Mouse (Mus musculus): Measurements from ENCODE around the gene Cd19.

Gene Cd19

GRCm38 (mm10) chr7:126376903-126377277 is 37.8 kb downstream of the Cd19 start:
- no peak for DNase-seq

GRCm38 (mm10) chr7:126375012-126375411 is 39.7 kb downstream of the Cd19 start:
- DNase-seq = no peak

GRCm38 (mm10) chr7:126374526-126374925 is 40.2 kb downstream of the Cd19 start:
- no peak for DNase-seq

GRCm38 (mm10) chr7:126373007-126373406 is 41.7 kb downstream of the Cd19 start:
- DNase-seq = no peak

- DNase-seq = no peak
Observed at GRCm38 (mm10) chr7:126369393-126369792, 45.3 kb downstream of the Cd19 start, which contains the start of gene Lat. Gene Lat, minus strand, starts transcription at chr7:126369570.

- no peak for DNase-seq
Observed at GRCm38 (mm10) chr7:126368367-126368766, 46.3 kb downstream of the Cd19 start.

- DNase-seq = no peak
Observed at GRCm38 (mm10) chr7:126367636-126368035, 47.1 kb downstream of the Cd19 start.

GRCm38 (mm10) chr7:126363038-126363437 is 51.7 kb downstream of the Cd19 start:
- no peak for DNase-seq

GRCm38 (mm10) chr7:126359049-126359448 is 55.6 kb downstream of the Cd19 start:
- DNase-seq = no peak

All from kidney, adult 18-20 months (tissue).